Mouse (Mus musculus): ENCODE data around the gene Ar. TPM values are rescaled to one million over a fixed set of nuclear protein-coding genes. Genes with fewer than 3 reads are reported as not detected.

The Ar gene
- 0.46 and 0.48 TPM in 2 replicates for total RNA-seq (2014; rRNA removed)
- 0.13 and 0.34 TPM in 2 replicates for polyA plus RNA-seq (2015; fragmentation: Nextera tagmentation; extraction: Ambion mirVana)

- TF ChIP-seq CTCF (IDR thresholded peaks at IDR 0.05; ENCODE audit: low read depth), result no peak
- H3K4me3 ChIP-seq (ENCODE audit: low read depth, low read length), result peak within 1 kb of the TSS; percentile 38
- H3K27ac ChIP-seq (ENCODE audit: low read depth, low read length), result no peak within 1 kb of the TSS
- ATAC-seq, result no peak
- H3K9ac ChIP-seq, result no peak within 1 kb of the TSS
- peak within 1 kb of the TSS; percentile 57 for H3K4me2 ChIP-seq (ENCODE audit: low read depth)
- peaks cover 5% of the 10 kb centered on the region for H3K27me3 ChIP-seq (ENCODE audit: insufficient read depth, low read length)
- H3K4me1 ChIP-seq (ENCODE audit: insufficient read depth), result no peaks in the 10 kb centered on the region
- no peaks in the 10 kb centered on the region for H3K9me3 ChIP-seq (ENCODE audit: low read length)
- H3K36me3 ChIP-seq (ENCODE audit: insufficient read depth), result no peaks in the 10 kb centered on the region
- DNase-seq, result no peak
- 31% methylated on average over 27 of the region's 27 CpGs for WGBS
Measured at GRCm38 (mm10) chrX:98148531-98149342, at the start of gene Ar. Ar (plus strand) TSS chrX:98148769.

GRCm38 (mm10) chrX:98149724-98150392 is 1.3 kb downstream of the Ar start:
- H3K4me1 ChIP-seq (ENCODE audit: insufficient read depth), result no peaks in the 10 kb centered on the region
- no peak for TF ChIP-seq CTCF (IDR thresholded peaks at IDR 0.05; ENCODE audit: low read depth)
- no peak overlapping the region for H3K27ac ChIP-seq (ENCODE audit: low read depth, low read length)
- H3K27me3 ChIP-seq (ENCODE audit: insufficient read depth, low read length), result peaks cover 5% of the 10 kb centered on the region
- H3K9me3 ChIP-seq (ENCODE audit: low read length), result no peaks in the 10 kb centered on the region
- H3K4me2 ChIP-seq (ENCODE audit: low read depth), result peak overlapping the region; percentile 57
- H3K9ac ChIP-seq, result peak overlapping the region; percentile 22; the same call in 1 of the 2 replicates
- WGBS, result 30% methylated on average over 30 of the region's 30 CpGs
- H3K4me3 ChIP-seq (ENCODE audit: low read depth, low read length), result peak overlapping the region; percentile 38
- H3K36me3 ChIP-seq (ENCODE audit: insufficient read depth), result no peaks in the 10 kb centered on the region
- DNase-seq (no peak), ATAC-seq (peak; percentile 55)

GRCm38 (mm10) chrX:98150393-98151119 is 2.0 kb downstream of the Ar start:
- no peak for TF ChIP-seq CTCF (IDR thresholded peaks at IDR 0.05; ENCODE audit: low read depth)
- H3K4me2 ChIP-seq (ENCODE audit: low read depth), result peak overlapping the region; percentile 57
- no peaks in the 10 kb centered on the region for H3K36me3 ChIP-seq (ENCODE audit: insufficient read depth)
- ATAC-seq (peak; percentile 66), DNase-seq (no peak)
- WGBS, result 25% methylated on average over 33 of the region's 33 CpGs
- no peaks in the 10 kb centered on the region for H3K9me3 ChIP-seq (ENCODE audit: low read length)
- peaks cover 5% of the 10 kb centered on the region for H3K27me3 ChIP-seq (ENCODE audit: insufficient read depth, low read length)
- peak overlapping the region; percentile 38 for H3K4me3 ChIP-seq (ENCODE audit: low read depth, low read length)
- H3K4me1 ChIP-seq (ENCODE audit: insufficient read depth), result no peaks in the 10 kb centered on the region
- no peak overlapping the region for H3K9ac ChIP-seq
- no peak overlapping the region for H3K27ac ChIP-seq (ENCODE audit: low read depth, low read length)

- no peaks in the 10 kb centered on the region for H3K4me1 ChIP-seq (ENCODE audit: insufficient read depth)
- TF ChIP-seq CTCF (IDR thresholded peaks at IDR 0.05; ENCODE audit: low read depth), result no peak
- H3K9ac ChIP-seq, result no peak overlapping the region
- no peaks in the 10 kb centered on the region for H3K27me3 ChIP-seq (ENCODE audit: insufficient read depth, low read length)
- no peaks in the 10 kb centered on the region for H3K36me3 ChIP-seq (ENCODE audit: insufficient read depth)
- DNase-seq (peak; percentile 11), ATAC-seq (no peak)
- no peak overlapping the region for H3K4me2 ChIP-seq (ENCODE audit: low read depth)
- no peaks in the 10 kb centered on the region for H3K9me3 ChIP-seq (ENCODE audit: low read length)
- H3K4me3 ChIP-seq (ENCODE audit: low read depth, low read length), result no peak overlapping the region
- no peak overlapping the region for H3K27ac ChIP-seq (ENCODE audit: low read depth, low read length)
Measured at GRCm38 (mm10) chrX:98189759-98190158, 41.2 kb downstream of the Ar start.

GRCm38 (mm10) chrX:98205766-98206165 is 57.2 kb downstream of the Ar start:
- TF ChIP-seq CTCF (IDR thresholded peaks at IDR 0.05; ENCODE audit: low read depth), result no peak
- no peaks in the 10 kb centered on the region for H3K9me3 ChIP-seq (ENCODE audit: low read length)
- H3K4me2 ChIP-seq (ENCODE audit: low read depth), result no peak overlapping the region
- no peak overlapping the region for H3K27ac ChIP-seq (ENCODE audit: low read depth, low read length)
- ATAC-seq (no peak), DNase-seq (no peak)
- H3K27me3 ChIP-seq (ENCODE audit: insufficient read depth, low read length), result no peaks in the 10 kb centered on the region
- H3K4me1 ChIP-seq (ENCODE audit: insufficient read depth), result no peaks in the 10 kb centered on the region
- no peaks in the 10 kb centered on the region for H3K36me3 ChIP-seq (ENCODE audit: insufficient read depth)
- H3K9ac ChIP-seq, result no peak overlapping the region
- H3K4me3 ChIP-seq (ENCODE audit: low read depth, low read length), result no peak overlapping the region
- WGBS, result 74% methylated on average over 3 of the region's 3 CpGs

GRCm38 (mm10) chrX:98207166-98207565 is 58.6 kb downstream of the Ar start:
- H3K4me2 ChIP-seq (ENCODE audit: low read depth), result no peak overlapping the region
- WGBS, result 78% methylated on average over 4 of the region's 4 CpGs
- ATAC-seq, result no peak
- H3K9ac ChIP-seq, result no peak overlapping the region
- no peak overlapping the region for H3K4me3 ChIP-seq (ENCODE audit: low read depth, low read length)
- no peak for DNase-seq
- no peak overlapping the region for H3K27ac ChIP-seq (ENCODE audit: low read depth, low read length)
- no peaks in the 10 kb centered on the region for H3K4me1 ChIP-seq (ENCODE audit: insufficient read depth)
- no peak for TF ChIP-seq CTCF (IDR thresholded peaks at IDR 0.05; ENCODE audit: low read depth)
- H3K9me3 ChIP-seq (ENCODE audit: low read length), result no peaks in the 10 kb centered on the region
- no peaks in the 10 kb centered on the region for H3K36me3 ChIP-seq (ENCODE audit: insufficient read depth)
- H3K27me3 ChIP-seq (ENCODE audit: insufficient read depth, low read length), result no peaks in the 10 kb centered on the region
